Mouse (Mus musculus) thymus, adult 2 months (tissue): ENCODE data around the gene Gm19684. TPM values are rescaled to one million over a fixed set of nuclear protein-coding genes. Genes with fewer than 3 reads are reported as not detected.
"Not testable (repeated sequence)": the region's sequence is repeated elsewhere in the genome, so short reads cannot be mapped to it uniquely, and the experiment has no call there.

Source experiments
- DNase-seq: peaks from one replicate; pipeline ENCODE4 v3.0.0; 2021
- H3K27ac ChIP-seq: fragments of 200-500 bp; 2 replicates; pipeline ENCODE4 v1.5.1; 2012; ENCODE audit warnings: low read length, control low read depth; ENCODE audit not compliant: control insufficient read depth, insufficient read depth
- H3K27me3 ChIP-seq: fragments of 200-500 bp; 2 replicates; pipeline ENCODE4 v1.6.1; 2012; ENCODE audit warnings: mild to moderate bottlenecking, low read length, moderate library complexity, mixed read lengths; ENCODE audit not compliant: control insufficient read depth, insufficient read depth
- H3K36me3 ChIP-seq: fragments of 200-500 bp; 2 replicates; pipeline ENCODE4 v1.6.1; 2012; ENCODE audit warnings: mild to moderate bottlenecking, low read length, moderate library complexity; ENCODE audit not compliant: control insufficient read depth, insufficient read depth
- H3K4me1 ChIP-seq: fragments of 200-500 bp; replicated peaks from 2 replicates; pipeline ENCODE4 v1.6.1; 2012; ENCODE audit warnings: low read length; ENCODE audit not compliant: control insufficient read depth, insufficient read depth
- H3K4me3 ChIP-seq: fragments of 200-500 bp; 2 replicates; pipeline ENCODE4 v1.5.1; 2012; ENCODE audit warnings: mild to moderate bottlenecking, low read length, control low read depth, moderate library complexity; ENCODE audit not compliant: control insufficient read depth, insufficient read depth
- CTCF ChIP-seq: fragments of 200-500 bp; IDR thresholded peaks from 2 replicates; pipeline ENCODE4 v1.5.1; 2012; ENCODE audit warnings: mild to moderate bottlenecking, control low read depth, low read length, moderate library complexity, borderline replicate concordance; ENCODE audit not compliant: control insufficient read depth, poor library complexity, insufficient read depth; ENCODE audit errors: extremely low read depth
- POLR2A ChIP-seq: fragments of 200-500 bp; IDR thresholded peaks from 2 replicates; pipeline ENCODE4 v1.6.1; 2012; ENCODE audit warnings: mild to moderate bottlenecking, low read length, control low read depth, moderate library complexity; ENCODE audit not compliant: control insufficient read depth, poor library complexity, insufficient read depth; ENCODE audit errors: extremely low read depth
- WGBS: fragments of 180-500 bp; shearing (Covaris S2); methylation state at CpG from one replicate; pipeline ENCODE4 v1.1.7; 2018; 5-methylcytosine and 5-hydroxymethylcytosine counted together
- polyA plus RNA-seq: library from polyadenylated mRNA; depleted of rRNA; stranded (reverse); fragments of >200 nt; gene quantifications from 2 replicates; pipeline ENCODE4 v1.2.3, GENCODE M21; 2012

Gm19684 gene
- polyA plus RNA-seq, 1 experiment: 1.4 TPM

GRCm38 (mm10) chr17:36167306-36168038, 46.0 kb downstream of the Gm19684 start:
- Histone ChIP-seq H3K4me1 (peaks cover 30% of the 10 kb centered on the region), H3K27ac (no peak overlapping the region), H3K36me3 (no peaks in the 10 kb centered on the region), H3K4me3 (peak overlapping the region; percentile 71), H3K27me3 (peaks cover 7% of the 10 kb centered on the region)
- 3% methylated on average over 51 of the region's 51 CpGs for WGBS
- DNase-seq: peak; percentile 23
- no peak for TF ChIP-seq POLR2A
- no peak for TF ChIP-seq CTCF

- Histone ChIP-seq H3K27me3 (peaks cover 5% of the 10 kb centered on the region; the same call in 1 of the 2 replicates), H3K4me3 (peak within 1 kb of the TSS; percentile 71), H3K36me3 (no peaks in the 10 kb centered on the region), H3K4me1 (peaks cover 30% of the 10 kb centered on the region), H3K27ac (no peak within 1 kb of the TSS)
- 6% methylated on average over 63 of the region's 63 CpGs for WGBS
- DNase-seq: peak; percentile 30
- TF ChIP-seq CTCF (no peak), POLR2A (no peak)
Observed at GRCm38 (mm10) chr17:36168039-36168652, 46.7 kb downstream of the Gm19684 start, which contains the start of gene Gm8909. Gm8909 (minus strand) TSS chr17:36168537.

- 75% methylated on average over 1 of the region's 1 CpGs for WGBS
- not testable (repeated sequence) for H3K4me3 ChIP-seq, H3K36me3 ChIP-seq, DNase-seq, H3K27me3 ChIP-seq, H3K27ac ChIP-seq
- peaks cover 30% of the 10 kb centered on the region for H3K4me1 ChIP-seq
Observed at GRCm38 (mm10) chr17:36169094-36169493, 47.6 kb downstream of the Gm19684 start.

GRCm38 (mm10) chr17:36169753-36170152, 48.3 kb downstream of the Gm19684 start:
- TF ChIP-seq POLR2A (no peak), CTCF (no peak)
- no peak overlapping the region for H3K4me3 ChIP-seq
- H3K4me1 ChIP-seq: peaks cover 30% of the 10 kb centered on the region
- H3K36me3 ChIP-seq: no peaks in the 10 kb centered on the region
- no peak for DNase-seq
- H3K27ac ChIP-seq: no peak overlapping the region
- peaks cover 4% of the 10 kb centered on the region; the same call in 1 of the 2 replicates for H3K27me3 ChIP-seq

GRCm38 (mm10) chr17:36170287-36170814, 48.9 kb downstream of the Gm19684 start:
- no peaks in the 10 kb centered on the region for H3K36me3 ChIP-seq
- H3K27me3 ChIP-seq: peaks cover 4% of the 10 kb centered on the region; the same call in 1 of the 2 replicates
- H3K4me3 ChIP-seq: no peak overlapping the region
- no peak for DNase-seq
- TF ChIP-seq POLR2A (no peak), CTCF (no peak)
- no peak overlapping the region; the same call in 1 of the 2 replicates for H3K27ac ChIP-seq
- 6% methylated on average over 1 of the region's 1 CpGs for WGBS
- H3K4me1 ChIP-seq: peaks cover 30% of the 10 kb centered on the region

- no CpG with 5 or more reads among the region's 2 CpGs for WGBS
- H3K4me3 ChIP-seq, H3K4me1 ChIP-seq, H3K36me3 ChIP-seq, DNase-seq, H3K27ac ChIP-seq, H3K27me3 ChIP-seq: not testable (repeated sequence)
Observed at GRCm38 (mm10) chr17:36176132-36176531, 54.7 kb downstream of the Gm19684 start.
